Mouse (Mus musculus): ENCODE data around the gene Blcap.

- TF ChIP-seq POLR2A (IDR thresholded peaks at IDR 0.05; ENCODE audit: low read depth, low read length) (no peak), CTCF (IDR thresholded peaks at IDR 0.05; ENCODE audit: extremely low read depth, insufficient read length, insufficient replicate concordance, low read depth, low read length) (no peak)
Observed at GRCm38 (mm10) chr2:157519452-157519851, 51.6 kb downstream of the Blcap start.

All from small intestine, adult 2 months (tissue).